7 mouse cellular contexts compared by ENCODE assay signal in genomic region chr1:73998131-73998865, GRCm38 (mm10).
DNase-seq lines count a peak whose midpoint lies in the region; ATAC-seq and TF ChIP-seq lines count a peak whose summit lies in the region.

No protein-coding gene starts in this region.

- no peak overlapping the region for H3K4me3 ChIP-seq in embryonic facial prominence, embryonic 15.5 days (replicated peaks)
- H3K4me3 ChIP-seq in lung, embryonic 14.5 days (ENCODE audit: low read depth, low read length): peak overlapping the region; percentile 14
- no peak overlapping the region for H3K4me3 ChIP-seq in hindbrain, embryonic 13.5 days

- TF ChIP-seq CTCF in lung, embryonic 14.5 days (IDR thresholded peaks at IDR 0.05; ENCODE audit: low read depth): no peak

- H3K36me3 ChIP-seq in embryonic facial prominence, embryonic 15.5 days: peaks cover 25% of the 10 kb centered on the region; the same call in 1 of the 2 replicates
- peaks cover 28% of the 10 kb centered on the region for H3K36me3 ChIP-seq in lung, embryonic 14.5 days (ENCODE audit: insufficient read depth)
- no peaks in the 10 kb centered on the region for H3K36me3 ChIP-seq in hindbrain, embryonic 13.5 days

- H3K27me3 ChIP-seq in embryonic facial prominence, embryonic 15.5 days: no peaks in the 10 kb centered on the region
- no peaks in the 10 kb centered on the region for H3K27me3 ChIP-seq in lung, embryonic 14.5 days (ENCODE audit: insufficient read depth, low read length)
- H3K27me3 ChIP-seq in hindbrain, embryonic 13.5 days: no peaks in the 10 kb centered on the region

- peaks cover 41% of the 10 kb centered on the region for H3K4me1 ChIP-seq in embryonic facial prominence, embryonic 15.5 days
- H3K4me1 ChIP-seq in lung, embryonic 14.5 days (ENCODE audit: insufficient read depth): peaks cover 56% of the 10 kb centered on the region
- peaks cover 24% of the 10 kb centered on the region for H3K4me1 ChIP-seq in hindbrain, embryonic 13.5 days (replicated peaks)

- H3K9ac ChIP-seq in embryonic facial prominence, embryonic 15.5 days: no peak overlapping the region
- peak overlapping the region; percentile 10; the same call in 1 of the 2 replicates for H3K9ac ChIP-seq in lung, embryonic 14.5 days
- no peak overlapping the region for H3K9ac ChIP-seq in hindbrain, embryonic 13.5 days

- peak overlapping the region; percentile 61 for H3K27ac ChIP-seq in embryonic facial prominence, embryonic 15.5 days (replicated peaks)
- H3K27ac ChIP-seq in lung, embryonic 14.5 days (ENCODE audit: low read depth): peak overlapping the region; percentile 93
- no peak overlapping the region for H3K27ac ChIP-seq in hindbrain, embryonic 13.5 days

- peak; percentile 82 for DNase-seq in adrenal gland, postnatal 14 days
- DNase-seq in lung, embryonic 14.5 days: peak; percentile 95
- no peak for DNase-seq in left cerebral cortex, postnatal 36 days (ENCODE audit: low spot score in 2 of 2)

- ATAC-seq in embryonic facial prominence, embryonic 15.5 days (ENCODE audit: insufficient number of reproducible peaks, low FRiP score, low TSS enrichment, low read depth): peak; percentile 64
- peak; percentile 50 to 62 for ATAC-seq in hematopoietic stem cell, adult 5-6 weeks (replicated peaks in 1 of 2; ENCODE audit: insufficient read depth in 1 of 2, low FRiP score in 2 of 2, low TSS enrichment in 1 of 2, low read depth in 1 of 2, poor library complexity in 2 of 2, severe bottlenecking in 2 of 2)
- peak; percentile 85 for ATAC-seq in lung, embryonic 14.5 days (ENCODE audit: insufficient read depth)
- no peak for ATAC-seq in hindbrain, embryonic 13.5 days (ENCODE audit: low FRiP score)
- no peak for ATAC-seq in cerebellum, adult (ENCODE audit: insufficient number of reproducible peaks, low FRiP score, low TSS enrichment)

- H3K4me2 ChIP-seq in embryonic facial prominence, embryonic 15.5 days (replicated peaks): no peak overlapping the region
- H3K4me2 ChIP-seq in lung, embryonic 14.5 days: peak overlapping the region; percentile 54
- no peak overlapping the region for H3K4me2 ChIP-seq in hindbrain, embryonic 13.5 days

- intact Hi-C loops in left cerebral cortex, postnatal 36 days (cut with DNase I): loop anchor here (5.0 kb wide), 2 partner anchors 79 to 129 kb away; partner anchors contain the start of gene Rufy4

- no peaks in the 10 kb centered on the region for H3K9me3 ChIP-seq in embryonic facial prominence, embryonic 15.5 days (replicated peaks)
- no peaks in the 10 kb centered on the region for H3K9me3 ChIP-seq in lung, embryonic 14.5 days (ENCODE audit: low read depth, low read length)
- H3K9me3 ChIP-seq in hindbrain, embryonic 13.5 days: no peaks in the 10 kb centered on the region

- WGBS in embryonic facial prominence, embryonic 15.5 days: 46% methylated on average over 9 of the region's 9 CpGs
- 24% methylated on average over 9 of the region's 9 CpGs for WGBS in lung, embryonic 14.5 days
- 69% methylated on average over 9 of the region's 9 CpGs for WGBS in hindbrain, embryonic 13.5 days

Comparison
In these comparisons a context has a peak if more than half of its experiments do, and no peak if none do; other contexts are left out.
1. DNase-seq: peak in adrenal gland, postnatal 14 days (single experiment) and lung, embryonic 14.5 days (single experiment); none in left cerebral cortex, postnatal 36 days (0 of 2).
2. ATAC-seq: peak in embryonic facial prominence, embryonic 15.5 days (single experiment), hematopoietic stem cell, adult 5-6 weeks (2 of 2) and lung, embryonic 14.5 days (single experiment); none in hindbrain, embryonic 13.5 days (single experiment) and cerebellum, adult (single experiment).